Mouse (Mus musculus) liver, adult 2 months (tissue): ENCODE measurements around the gene Pla2g2d.

Source experiments
- CTCF ChIP-seq: fragments of 200-500 bp; IDR thresholded peaks from 2 replicates; pipeline ENCODE4 v1.5.1; 2011; ENCODE audit warnings: low read depth, low read length, control low read depth
- POLR2A ChIP-seq: fragments of 200-500 bp; IDR thresholded peaks from 2 replicates; pipeline ENCODE4 v1.6.1; 2011; ENCODE audit warnings: low read length, control low read depth; ENCODE audit not compliant: insufficient read depth; ENCODE audit errors: extremely low read depth

DNA sequence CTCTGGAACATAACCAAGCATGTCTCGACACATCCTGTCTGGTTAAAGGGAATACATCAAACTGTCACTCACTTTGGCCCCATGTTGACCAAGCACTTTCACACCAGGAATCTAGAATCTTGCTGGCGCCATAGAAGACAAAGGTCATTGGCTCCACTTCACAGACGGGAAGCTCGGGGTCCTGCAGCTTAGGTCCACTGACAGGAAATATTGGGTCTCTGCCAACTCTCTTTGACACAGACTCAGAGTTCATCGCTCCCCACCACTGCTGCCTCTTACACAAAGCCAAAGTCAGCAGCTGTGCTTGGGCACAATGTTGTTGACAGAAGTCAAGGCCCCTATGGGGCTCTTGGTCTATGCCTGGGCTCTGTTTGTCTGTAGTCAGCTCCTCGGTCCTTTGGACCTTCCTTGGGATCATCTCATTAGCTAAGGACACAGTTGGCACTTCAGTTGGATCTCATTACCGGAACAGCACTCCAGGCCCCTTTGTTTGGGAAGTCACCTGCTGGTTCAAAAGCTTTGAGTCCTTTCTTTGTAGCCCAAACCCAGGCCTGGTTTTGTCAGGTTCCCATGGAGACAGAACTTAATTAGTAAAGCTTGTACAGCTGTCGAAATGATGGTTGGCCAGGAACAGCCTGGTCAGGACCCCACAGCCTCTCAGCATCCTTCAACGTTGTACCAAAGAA lies 46.4 kb upstream of the Pla2g2d start:
- TF ChIP-seq CTCF (no peak), POLR2A (no peak)
